Mouse (Mus musculus): ENCODE data around the gene Crygd. TPM values are rescaled to one million over a fixed set of nuclear protein-coding genes. Genes with fewer than 3 reads are reported as not detected.
A peak's percentile ranks its signal among the peaks of the same experiment; 100 is the strongest.
"Not testable (repeated sequence)": the region's sequence is repeated elsewhere in the genome, so short reads cannot be mapped to it uniquely, and the experiment has no call there.

The Crygd gene
- polyA plus RNA-seq, 1 experiment from 2014 or later = not detected

- no peak within 1 kb of the TSS for H3K4me3 ChIP-seq
- no peaks in the 10 kb centered on the region for H3K36me3 ChIP-seq
- ATAC-seq (ENCODE audit: extremely low read depth, insufficient number of reproducible peaks, low FRiP score, low TSS enrichment) = no peak
- H3K27me3 ChIP-seq (replicated peaks) = no peaks in the 10 kb centered on the region
- no peak within 1 kb of the TSS for H3K9ac ChIP-seq
- peak within 1 kb of the TSS; percentile 27; the same call in 1 of the 2 replicates for H3K4me2 ChIP-seq
- H3K9me3 ChIP-seq = 0 out of 2 replicates have a peak, but pooled peaks cover 4% of the 10 kb centered on the region
- WGBS = 38% methylated on average over 7 of the region's 7 CpGs
- no peak within 1 kb of the TSS for H3K27ac ChIP-seq (replicated peaks)
- no peaks in the 10 kb centered on the region for H3K4me1 ChIP-seq
These were observed 18.9 kb upstream of the Crygd start, which contains the start of gene Crygb for GRCm38 (mm10) chr1:65082188-65082587. TSS of gene Crygb (minus strand) at chr1:65082288.

GRCm38 (mm10) chr1:65075607-65076006, 12.4 kb upstream of the Crygd start:
- H3K4me2 ChIP-seq = no peak overlapping the region
- H3K27ac ChIP-seq (replicated peaks) = no peak overlapping the region
- H3K4me3 ChIP-seq = no peak overlapping the region
- ATAC-seq (ENCODE audit: extremely low read depth, insufficient number of reproducible peaks, low FRiP score, low TSS enrichment) = no peak
- H3K4me1 ChIP-seq = peaks cover 5% of the 10 kb centered on the region; the same call in 1 of the 2 replicates
- H3K9me3 ChIP-seq = 0 out of 2 replicates have a peak, but pooled peaks cover 4% of the 10 kb centered on the region
- no peaks in the 10 kb centered on the region for H3K36me3 ChIP-seq
- WGBS = 11% methylated on average over 5 of the region's 5 CpGs
- no peak overlapping the region for H3K9ac ChIP-seq
- H3K27me3 ChIP-seq (replicated peaks) = no peaks in the 10 kb centered on the region

GRCm38 (mm10) chr1:65073589-65073988, 10.3 kb upstream of the Crygd start, which contains the start of gene Crygc:
TSS of gene Crygc (minus strand) at chr1:65073689.
- Histone ChIP-seq H3K4me1 (peaks cover 5% of the 10 kb centered on the region; the same call in 1 of the 2 replicates), H3K9me3 (0 out of 2 replicates have a peak, but pooled peaks cover 2% of the 10 kb centered on the region), H3K36me3 (no peaks in the 10 kb centered on the region), H3K27ac (replicated peaks) (no peak within 1 kb of the TSS), H3K4me3 (no peak within 1 kb of the TSS), H3K4me2 (0 out of 2 replicates have a peak within 1 kb of the TSS, but pooled peaks have one; percentile 16), H3K27me3 (replicated peaks) (no peaks in the 10 kb centered on the region), H3K9ac (no peak within 1 kb of the TSS)
- ATAC-seq (ENCODE audit: extremely low read depth, insufficient number of reproducible peaks, low FRiP score, low TSS enrichment) = no peak
- 66% methylated on average over 6 of the region's 6 CpGs for WGBS

GRCm38 (mm10) chr1:65067842-65068241, 4.6 kb upstream of the Crygd start:
- no peak overlapping the region for H3K27ac ChIP-seq (replicated peaks)
- H3K4me3 ChIP-seq = no peak overlapping the region
- no peak overlapping the region for H3K9ac ChIP-seq
- ATAC-seq (ENCODE audit: extremely low read depth, insufficient number of reproducible peaks, low FRiP score, low TSS enrichment) = no peak
- no peaks in the 10 kb centered on the region for H3K4me1 ChIP-seq
- H3K4me2 ChIP-seq = no peak overlapping the region
- H3K9me3 ChIP-seq = no peaks in the 10 kb centered on the region
- H3K27me3 ChIP-seq (replicated peaks) = no peaks in the 10 kb centered on the region
- H3K36me3 ChIP-seq = no peaks in the 10 kb centered on the region

- Histone ChIP-seq H3K27ac (replicated peaks) (no peak overlapping the region), H3K4me1 (no peaks in the 10 kb centered on the region), H3K4me2 (no peak overlapping the region), H3K9ac (no peak overlapping the region), H3K4me3 (no peak overlapping the region), H3K27me3 (replicated peaks) (no peaks in the 10 kb centered on the region), H3K36me3 (no peaks in the 10 kb centered on the region), H3K9me3 (no peaks in the 10 kb centered on the region)
- 82% methylated on average over 15 of the region's 15 CpGs for WGBS
- ATAC-seq (ENCODE audit: extremely low read depth, insufficient number of reproducible peaks, low FRiP score, low TSS enrichment) = no peak
These were observed 949 bp upstream of the Crygd start for GRCm38 (mm10) chr1:65064201-65064600.

GRCm38 (mm10) chr1:65052140-65052539, 11.1 kb downstream of the Crygd start:
- WGBS = 14% methylated on average over 2 of the region's 2 CpGs

GRCm38 (mm10) chr1:65051696-65052095, 11.6 kb downstream of the Crygd start:
- Histone ChIP-seq H3K9ac (no peak overlapping the region), H3K36me3 (no peaks in the 10 kb centered on the region), H3K4me3 (no peak overlapping the region), H3K9me3 (no peaks in the 10 kb centered on the region), H3K4me2 (no peak overlapping the region), H3K27me3 (replicated peaks) (no peaks in the 10 kb centered on the region), H3K27ac (replicated peaks) (no peak overlapping the region), H3K4me1 (peaks cover 7% of the 10 kb centered on the region)
- WGBS = 57% methylated on average over 7 of the region's 7 CpGs
- no peak for ATAC-seq (ENCODE audit: extremely low read depth, insufficient number of reproducible peaks, low FRiP score, low TSS enrichment)

More at GRCm38 (mm10) chr1:65052140-65052539, 11.1 kb downstream of the Crygd start:
- Histone ChIP-seq H3K9ac (no peak overlapping the region), H3K36me3 (no peaks in the 10 kb centered on the region), H3K4me2 (no peak overlapping the region), H3K27me3 (replicated peaks) (no peaks in the 10 kb centered on the region), H3K4me3 (no peak overlapping the region), H3K4me1 (peaks cover 7% of the 10 kb centered on the region), H3K27ac (replicated peaks) (no peak overlapping the region), H3K9me3 (no peaks in the 10 kb centered on the region)
- ATAC-seq (ENCODE audit: extremely low read depth, insufficient number of reproducible peaks, low FRiP score, low TSS enrichment) = no peak

- H3K9ac ChIP-seq; H3K27me3 ChIP-seq (replicated peaks); H3K36me3 ChIP-seq; H3K9me3 ChIP-seq; H3K4me2 ChIP-seq; H3K27ac ChIP-seq (replicated peaks); ATAC-seq (ENCODE audit: extremely low read depth, insufficient number of reproducible peaks, low FRiP score, low TSS enrichment); H3K4me3 ChIP-seq; H3K4me1 ChIP-seq: not testable (repeated sequence)
- WGBS = 83% methylated on average over 8 of the region's 12 CpGs
These were observed 12.3 kb downstream of the Crygd start, which contains the start of gene Cryge for GRCm38 (mm10) chr1:65050952-65051351. TSS of gene Cryge (minus strand) at chr1:65051149.

- peaks cover 7% of the 10 kb centered on the region for H3K4me1 ChIP-seq
- no peak overlapping the region for H3K27ac ChIP-seq (replicated peaks)
- H3K27me3 ChIP-seq (replicated peaks) = no peaks in the 10 kb centered on the region
- H3K9me3 ChIP-seq = no peaks in the 10 kb centered on the region
- no peak overlapping the region for H3K4me3 ChIP-seq
- no peak overlapping the region for H3K9ac ChIP-seq
- H3K36me3 ChIP-seq = no peaks in the 10 kb centered on the region
- ATAC-seq (ENCODE audit: extremely low read depth, insufficient number of reproducible peaks, low FRiP score, low TSS enrichment) = no peak
- 49% methylated on average over 12 of the region's 12 CpGs for WGBS
- no peak overlapping the region for H3K4me2 ChIP-seq
These were observed 14.5 kb downstream of the Crygd start for GRCm38 (mm10) chr1:65048781-65049180.

GRCm38 (mm10) chr1:65046401-65047109, 16.7 kb downstream of the Crygd start:
- Histone ChIP-seq H3K4me3 (no peak overlapping the region), H3K36me3 (no peaks in the 10 kb centered on the region), H3K27me3 (replicated peaks) (no peaks in the 10 kb centered on the region), H3K27ac (replicated peaks) (no peak overlapping the region), H3K4me1 (no peaks in the 10 kb centered on the region), H3K9me3 (no peaks in the 10 kb centered on the region), H3K9ac (peak overlapping the region; percentile 37; the same call in 1 of the 2 replicates), H3K4me2 (peak overlapping the region; percentile 27)
- WGBS = 35% methylated on average over 8 of the region's 8 CpGs
- no peak for ATAC-seq (ENCODE audit: extremely low read depth, insufficient number of reproducible peaks, low FRiP score, low TSS enrichment)

- H3K9ac ChIP-seq = no peak overlapping the region
These were observed 19.8 kb downstream of the Crygd start for GRCm38 (mm10) chr1:65043433-65043832.

GRCm38 (mm10) chr1:65041837-65042236, 21.4 kb downstream of the Crygd start:
- no peak overlapping the region for H3K27ac ChIP-seq (replicated peaks)
- no peaks in the 10 kb centered on the region for H3K27me3 ChIP-seq (replicated peaks)
- 85% methylated on average over 3 of the region's 3 CpGs for WGBS
- H3K4me2 ChIP-seq = no peak overlapping the region
- H3K36me3 ChIP-seq = no peaks in the 10 kb centered on the region
- no peaks in the 10 kb centered on the region for H3K4me1 ChIP-seq
- ATAC-seq (ENCODE audit: extremely low read depth, insufficient number of reproducible peaks, low FRiP score, low TSS enrichment) = no peak
- peaks cover 4% of the 10 kb centered on the region; the same call in 1 of the 2 replicates for H3K9me3 ChIP-seq
- H3K9ac ChIP-seq = no peak overlapping the region
- no peak overlapping the region for H3K4me3 ChIP-seq

More at GRCm38 (mm10) chr1:65043433-65043832, 19.8 kb downstream of the Crygd start:
- H3K27me3 ChIP-seq (replicated peaks) = no peaks in the 10 kb centered on the region
- H3K9me3 ChIP-seq = no peaks in the 10 kb centered on the region
- no peaks in the 10 kb centered on the region for H3K36me3 ChIP-seq
- H3K4me2 ChIP-seq = no peak overlapping the region
- WGBS = 75% methylated on average over 2 of the region's 2 CpGs
- H3K27ac ChIP-seq (replicated peaks) = no peak overlapping the region
- H3K4me3 ChIP-seq = no peak overlapping the region
- ATAC-seq (ENCODE audit: extremely low read depth, insufficient number of reproducible peaks, low FRiP score, low TSS enrichment) = no peak
- no peaks in the 10 kb centered on the region for H3K4me1 ChIP-seq

All from heart, embryonic 13.5 days (tissue).